Mouse (Mus musculus) neutrophil, adult 83 days (primary cell): ENCODE results near the gene Cox7a1. TPM values are rescaled to one million over a fixed set of nuclear protein-coding genes. Genes with fewer than 3 reads are reported as not detected.

Experiments
- total RNA-seq, 2 experiments: library from RNA; stranded (reverse); gene quantifications; one replicate each; pipeline ENCODE4 v1.2.4; 2023

Gene Cox7a1
- total RNA-seq, result 1 to 10 TPM in 1 of 2 experiments, not detected in 1; 1.4 TPM

GRCm38 (mm10) chr7:30183879-30184289, at the start of gene Cox7a1:
Cox7a1 (plus strand) TSS chr7:30184144.

GRCm38 (mm10) chr7:30169583-30170282, 14.2 kb upstream of the Cox7a1 start, which contains the start of gene Zfp146:
Zfp146 (minus strand) TSS chr7:30169750.

DNA sequence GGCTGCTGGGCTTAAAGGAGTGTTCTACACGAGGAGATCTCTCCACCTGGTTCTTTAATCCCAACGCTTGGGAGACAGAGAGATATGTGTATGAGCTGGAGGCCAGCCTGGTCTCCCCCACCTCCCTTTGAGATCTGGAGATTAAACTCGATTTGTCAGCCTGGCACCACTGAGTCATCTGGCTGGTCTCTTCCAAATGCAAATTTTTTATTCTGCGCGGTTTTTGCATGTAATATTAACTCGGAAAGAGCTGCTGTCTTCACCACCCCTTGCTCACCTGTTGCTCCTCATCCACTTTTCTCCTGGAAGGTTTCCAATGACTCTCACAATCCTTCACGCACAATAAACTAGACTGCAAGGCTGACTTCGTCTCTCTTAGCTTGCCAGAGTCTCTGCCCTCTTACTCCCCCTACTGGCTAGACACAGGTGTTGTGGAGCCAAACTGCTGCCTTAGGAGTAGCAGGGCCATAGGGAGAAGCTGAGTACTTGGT, 14.6 kb downstream of the Cox7a1 start, which contains the start of gene Capns1:
TSS of gene Capns1 (minus strand) at position 331 of the 491 bp plus-strand sequence.

DNA sequence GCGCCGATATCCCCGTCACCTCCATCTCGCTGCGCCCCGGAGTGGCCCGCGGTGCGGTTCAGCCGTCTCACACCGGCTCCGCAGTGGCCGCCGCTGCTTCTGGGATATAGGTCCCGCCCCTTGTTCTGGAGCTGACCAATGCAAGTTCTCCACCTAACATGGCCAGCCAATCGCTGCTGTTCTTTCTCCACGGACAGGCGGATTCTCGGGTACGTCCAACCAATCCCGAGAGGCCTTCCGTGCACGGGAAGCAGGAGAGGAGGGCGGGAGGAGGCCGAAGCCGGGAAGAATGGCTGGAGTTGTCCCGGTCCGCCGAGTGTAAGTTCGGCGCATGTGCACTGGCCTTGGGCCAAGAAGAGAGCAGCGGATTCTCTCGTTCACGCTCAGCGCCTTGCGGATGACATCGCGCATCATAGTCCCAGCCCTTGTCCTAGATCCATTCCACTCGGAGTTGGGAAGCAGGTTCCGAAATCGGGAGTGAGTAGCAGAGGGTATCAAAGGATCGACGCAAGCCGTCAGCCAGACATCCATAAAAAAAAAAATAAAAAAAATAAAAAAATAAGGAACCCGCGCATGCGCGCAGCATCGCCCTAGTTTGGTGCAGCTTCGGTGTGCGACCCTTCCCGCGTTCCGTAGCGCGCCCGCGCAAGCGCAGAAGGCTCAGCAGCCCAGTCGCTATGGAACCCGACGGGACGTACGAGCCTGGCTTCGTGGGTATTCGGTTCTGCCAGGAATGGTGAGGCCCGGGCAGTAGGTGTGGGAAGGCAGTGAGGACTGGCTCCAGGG, 47.9 kb downstream of the Cox7a1 start, which contains the start of the genes Polr2i and Tbcb:
TSS of gene Polr2i (plus strand) at position 280 of the 786 bp plus-strand sequence.
TSS of gene Tbcb (minus strand) at position 604 of the 786 bp plus-strand sequence.

GRCm38 (mm10) chr7:30235625-30236024, 51.7 kb downstream of the Cox7a1 start, which contains the start of gene Ovol3:
Ovol3 (minus strand) TSS chr7:30235725.

Other genes starting within 250 kb of the Cox7a1 start
- 1 to 10 TPM; 3.4 to 3.7 TPM for gene Zfp74, start 230.1 kb upstream of the Cox7a1 start, total RNA-seq
- gene Zfp568, start 200.2 kb upstream of the Cox7a1 start, total RNA-seq, result 10 to 100 TPM; 13.3 to 16.3 TPM
- gene Zfp14, start 132.8 kb upstream of the Cox7a1 start, total RNA-seq, result under 1 TPM; 0.57 to 0.61 TPM
- gene Zfp82, start 111.2 kb upstream of the Cox7a1 start, total RNA-seq, result under 1 TPM; 0.75 to 0.86 TPM
- not detected for gene Gm26920, start 93.7 kb upstream of the Cox7a1 start, total RNA-seq
- gene Zfp566, start 93.6 kb upstream of the Cox7a1 start, total RNA-seq, result 1 to 10 TPM in 1 of 2 experiments, under 1 TPM in 1; 0.92 to 1.0 TPM
- 10 to 100 TPM in 1 of 2 experiments, 1 to 10 TPM in 1; 7.2 to 10.1 TPM for gene Zfp260, start 89.4 kb upstream of the Cox7a1 start, total RNA-seq
- 1 to 10 TPM; 7.1 to 9.1 TPM for gene Zfp382, start 62.2 kb upstream of the Cox7a1 start, total RNA-seq
- 10 to 100 TPM; 14.2 to 16.0 TPM for gene Zfp146, start 14.4 kb upstream of the Cox7a1 start, total RNA-seq
- gene Capns1, start 14.7 kb downstream of the Cox7a1 start, total RNA-seq, result 100 to 1,000 TPM; 216 to 218 TPM
- gene Polr2i, start 47.8 kb downstream of the Cox7a1 start, total RNA-seq, result 10 to 100 TPM; 29.7 to 30.5 TPM
- gene Tbcb, start 48.1 kb downstream of the Cox7a1 start, total RNA-seq, result 10 to 100 TPM; 47.2 to 53.8 TPM
- gene Ovol3, start 51.6 kb downstream of the Cox7a1 start, total RNA-seq, result not detected
- gene Thap8, start 96.0 kb downstream of the Cox7a1 start, total RNA-seq, result 1 to 10 TPM; 1.0 to 1.1 TPM
- gene Wdr62, start 96.3 kb downstream of the Cox7a1 start, total RNA-seq, result 10 to 100 TPM; 15.1 to 21.7 TPM
- not detected for gene Clip3, start 107.6 kb downstream of the Cox7a1 start, total RNA-seq
- gene Alkbh6, start 124.6 kb downstream of the Cox7a1 start, total RNA-seq, result 10 to 100 TPM; 11.1 to 13.8 TPM
- gene Syne4, start 130.7 kb downstream of the Cox7a1 start, total RNA-seq, result under 1 TPM in 1 of 2 experiments, not detected in 1; 0.77 TPM
- under 1 TPM; 0.31 to 0.33 TPM for gene E130208F15Rik, start 137.6 kb downstream of the Cox7a1 start, total RNA-seq
- 1 to 10 TPM; 2.0 to 3.4 TPM for gene Sdhaf1, start 139.8 kb downstream of the Cox7a1 start, total RNA-seq
- not detected for gene Lrfn3, start 178.6 kb downstream of the Cox7a1 start, total RNA-seq
- gene Tyrobp, start 229.6 kb downstream of the Cox7a1 start, total RNA-seq, result 1,000 to 10,000 TPM; 1,969 to 2,032 TPM
- 100 to 1,000 TPM; 116 to 124 TPM for gene Hcst, start 235.7 kb downstream of the Cox7a1 start, total RNA-seq
- 10 to 100 TPM; 61.7 to 67.0 TPM for gene Nfkbid, start 237.6 kb downstream of the Cox7a1 start, total RNA-seq